8 mouse cellular contexts compared by ENCODE assay signal in genomic region chr5:149245965-149246470, GRCm38 (mm10). TPM values are rescaled to one million over a fixed set of nuclear protein-coding genes. Genes with fewer than 3 reads are reported as not detected.
DNase-seq lines count a peak whose midpoint lies in the region; ATAC-seq lines count a peak whose summit lies in the region.

No protein-coding gene starts in this region.

- H3K36me3 ChIP-seq in kidney, embryonic 14.5 days (ENCODE audit: control insufficient read depth, insufficient read depth, low read length): no peaks in the 10 kb centered on the region

- peak; percentile 52 for DNase-seq in adrenal gland, adult 2 months
- no peak for DNase-seq in adrenal gland, postnatal 4 days (ENCODE audit: low spot score in 2 of 2)
- DNase-seq in c-Kit-positive CD71-positive TER-119-negative erythroid progenitor cells, embryonic 14.5 days (ENCODE audit: low read depth): peak; percentile 71
- peak; percentile 57 to 80 for DNase-seq in heart, adult 9 months (ENCODE audit: low spot score in 2 of 2)
- DNase-seq in lung, postnatal 10 days: peak; percentile 64
- DNase-seq in skeletal muscle tissue, adult 2 months (ENCODE audit: low read depth, low spot score): peak; percentile 69
- DNase-seq in cerebellum, postnatal 4 days (ENCODE audit: low spot score in 2 of 2): no peak

- H3K4me3 ChIP-seq in kidney, embryonic 14.5 days (ENCODE audit: low read length): peak overlapping the region; percentile 22; the same call in 1 of the 2 replicates

- peak overlapping the region; percentile 50 for H3K4me2 ChIP-seq in kidney, embryonic 14.5 days (replicated peaks; ENCODE audit: low read depth, low read length)

- H3K4me1 ChIP-seq in kidney, embryonic 14.5 days (ENCODE audit: control insufficient read depth, insufficient read depth, low read length): 0 out of 2 replicates have a peak, but pooled peaks cover 13% of the 10 kb centered on the region

- peak overlapping the region; percentile 37; the same call in 1 of the 2 replicates for H3K27ac ChIP-seq in kidney, embryonic 14.5 days (ENCODE audit: low read depth, low read length)

- H3K27me3 ChIP-seq in kidney, embryonic 14.5 days (ENCODE audit: control insufficient read depth, insufficient read depth, low read length): no peaks in the 10 kb centered on the region

- peak; percentile 76 for ATAC-seq in kidney, embryonic 14.5 days (ENCODE audit: low FRiP score, low TSS enrichment)

- 23% methylated on average over 16 of the region's 16 CpGs for WGBS in kidney, embryonic 14.5 days

- 0 out of 2 replicates have a peak overlapping the region, but pooled peaks have one; percentile 40 for H3K9ac ChIP-seq in kidney, embryonic 14.5 days (ENCODE audit: low read depth, low read length)

- peaks cover 2% of the 10 kb centered on the region; the same call in 1 of the 2 replicates for H3K9me3 ChIP-seq in kidney, embryonic 14.5 days (ENCODE audit: control insufficient read depth, low read length)

RNA-seq across cellular contexts. Expression of gene Alox5ap, which starts 18.5 kb away (rescaled TPM):
- total RNA-seq in adrenal gland, adult 2 months (2021): 10 to 100 TPM; 22.8 to 27.0 TPM
- 9.0 and 9.1 TPM in 2 replicates for polyA plus RNA-seq in adrenal gland, adult 2 months (2012; rRNA removed)
- total RNA-seq in adrenal gland, postnatal 4 days (2021): 10 to 100 TPM in 1 of 2 experiments, 1 to 10 TPM in 1; 9.6 to 12.8 TPM
- 12.6 and 12.8 TPM in 2 replicates for polyA plus RNA-seq in kidney, embryonic 14.5 days (2014; fragmentation: Nextera tagmentation; extraction: Ambion mirVana)

Comparison
In these comparisons a context has a peak if more than half of its experiments do, and no peak if none do; other contexts are left out.
1. DNase-seq: peak in adrenal gland, adult 2 months (single experiment), c-Kit-positive CD71-positive TER-119-negative erythroid progenitor cells, embryonic 14.5 days (single experiment), heart, adult 9 months (2 of 2), lung, postnatal 10 days (single experiment) and skeletal muscle tissue, adult 2 months (single experiment); none in adrenal gland, postnatal 4 days (0 of 2) and cerebellum, postnatal 4 days (0 of 2).